Mouse (Mus musculus): Measurements from ENCODE around the gene Marc2.

- peak; percentile 58 for TF ChIP-seq CTCF (IDR thresholded peaks at IDR 0.05; ENCODE audit: low read depth)
- TF ChIP-seq EP300 (optimal IDR thresholded peaks at IDR 0.05), result no peak
Measured at GRCm38 (mm10) chr1:184786376-184787151, 59.7 kb downstream of the Marc2 start.

All from stomach, postnatal 0 days (tissue).